34 mouse cellular contexts compared by ENCODE assay signal in genomic region chr4:40938793-40939192, GRCm38 (mm10). TPM values are rescaled to one million over a fixed set of nuclear protein-coding genes. Genes with fewer than 3 reads are reported as not detected.
"Had no signal": no experiment of that assay in that cellular context is flagged by ENCODE, and none has a peak within 500 bp of the region (broad histone marks: within the 10 kb centered on the region; RNA-seq: fewer than 3 reads in every experiment).

No protein-coding gene starts in this region.

- H3K27ac ChIP-seq: heart, embryonic 10.5 days; hindbrain, embryonic 10.5 days; hindbrain, embryonic 12.5 days; hindbrain, embryonic 14.5 days; intestine, embryonic 15.5 days; limb, embryonic 10.5 days; limb, embryonic 12.5 days; liver, embryonic 13.5 days; liver, embryonic 15.5 days had no signal

- H3K27me3 ChIP-seq: heart, embryonic 12.5 days; hindbrain, embryonic 12.5 days; intestine, embryonic 15.5 days; limb, embryonic 12.5 days; liver, embryonic 13.5 days; liver, embryonic 15.5 days had no signal

- H3K4me3 ChIP-seq: heart, embryonic 10.5 days; heart, embryonic 12.5 days; hindbrain, embryonic 10.5 days; hindbrain, embryonic 12.5 days; intestine, embryonic 15.5 days; limb, embryonic 10.5 days; limb, embryonic 12.5 days; liver, embryonic 13.5 days; liver, embryonic 15.5 days had no signal

- H3K4me1 ChIP-seq: heart, embryonic 10.5 days; heart, embryonic 12.5 days; hindbrain, embryonic 10.5 days; hindbrain, embryonic 12.5 days; intestine, embryonic 15.5 days; limb, embryonic 10.5 days; limb, embryonic 12.5 days had no signal

- DNase-seq: gastrocnemius, postnatal 25 days; heart, postnatal 10 days; heart, postnatal 4 days; kidney, adult 18-20 months; kidney, adult 8-10 months; kidney, postnatal 10 days; kidney, postnatal 25 days; kidney, postnatal 4 days; liver; liver, embryonic 13.5 days; liver, postnatal 0 days had no signal

- H3K9ac ChIP-seq: heart, embryonic 12.5 days; hindbrain, embryonic 12.5 days; hindbrain, embryonic 14.5 days; intestine, embryonic 15.5 days; limb, embryonic 12.5 days; liver, embryonic 13.5 days; liver, embryonic 15.5 days; liver, postnatal 0 days had no signal

RNA-seq across cellular contexts. Expression of gene Spink4, which starts 18.9 kb away (rescaled TPM):
- total RNA-seq: gastrocnemius, adult 8-10 months; gastrocnemius, postnatal 25 days; gastrocnemius, postnatal 4 days; granulocyte monocyte progenitor cell, adult 5-6 weeks; layer of hippocampus, postnatal 10 days; layer of hippocampus, postnatal 25 days; left cerebral cortex, adult 8-10 months; left cerebral cortex, postnatal 10 days; left cerebral cortex, postnatal 36 days had no signal
- polyA plus RNA-seq: frontal cortex, adult 2 months; hindbrain, embryonic 10.5 days; hindbrain, embryonic 12.5 days; hindbrain, embryonic 14.5 days; hindbrain, embryonic 16.5 days; inflammation-experienced regulatory T-cells, adult 6 months; kidney, embryonic 14.5 days; kidney, embryonic 16.5 days; limb, embryonic 10.5 days; limb, embryonic 12.5 days; liver, embryonic 11.5 days had no signal
